Mouse (Mus musculus) gastrocnemius, adult 18-20 months (tissue): Measurements from ENCODE around the gene Gm5142. TPM values are rescaled to one million over a fixed set of nuclear protein-coding genes. Genes with fewer than 3 reads are reported as not detected.

Experiments used
- DNase-seq: peaks from one replicate; pipeline ENCODE4 v3.0.0; 2021; ENCODE audit warnings: low spot score
- long read RNA-seq, 2 experiments: library from polyadenylated mRNA; stranded (forward); transcript quantifications; one replicate each; pipeline ENCODE4 v2.0.0; 2021
- total RNA-seq, 2 experiments: library from RNA; stranded (reverse); gene quantifications; 2 replicates each; pipeline ENCODE4 v1.2.3; 2021

The Gm5142 gene
- not detected for total RNA-seq
- long read RNA-seq, experiment 1, result 0 reads
- long read RNA-seq, experiment 2, result 0 reads

GRCm38 (mm10) chr14:59178649-59179048 is at the start of gene Gm5142:
Gene Gm5142, minus strand, starts transcription at chr14:59178749.
- no peak for DNase-seq

- DNase-seq, result no peak
These were observed 47.7 kb upstream of the Gm5142 start for GRCm38 (mm10) chr14:59226240-59226639.

- no peak for DNase-seq
These were observed 40.7 kb upstream of the Gm5142 start for GRCm38 (mm10) chr14:59219241-59219640.

GRCm38 (mm10) chr14:59209816-59210215 is 31.3 kb upstream of the Gm5142 start:
- DNase-seq, result no peak

- DNase-seq, result no peak
These were observed 30.5 kb upstream of the Gm5142 start for GRCm38 (mm10) chr14:59209003-59209402.

GRCm38 (mm10) chr14:59205976-59206583 is 27.5 kb upstream of the Gm5142 start:
- no peak for DNase-seq

- no peak for DNase-seq
These were observed 26.9 kb upstream of the Gm5142 start for GRCm38 (mm10) chr14:59205461-59205860.

- no peak for DNase-seq
These were observed 23.2 kb upstream of the Gm5142 start for GRCm38 (mm10) chr14:59201604-59202215.

- peak; percentile 92 for DNase-seq
These were observed 22.4 kb upstream of the Gm5142 start, which contains the start of gene Rcbtb1 for GRCm38 (mm10) chr14:59200711-59201603. Gene Rcbtb1, plus strand, starts transcription at chr14:59201209.

- DNase-seq, result no peak
These were observed 7.6 kb upstream of the Gm5142 start for GRCm38 (mm10) chr14:59186121-59186520.

- DNase-seq, result no peak
These were observed 7.0 kb upstream of the Gm5142 start for GRCm38 (mm10) chr14:59185514-59185913.

GRCm38 (mm10) chr14:59182732-59183131 is 4.2 kb upstream of the Gm5142 start:
- no peak for DNase-seq

- no peak for DNase-seq
These were observed 21.4 kb downstream of the Gm5142 start for GRCm38 (mm10) chr14:59157016-59157698.

GRCm38 (mm10) chr14:59155589-59155988 is 23.0 kb downstream of the Gm5142 start:
- no peak for DNase-seq

GRCm38 (mm10) chr14:59142793-59143192 is 35.8 kb downstream of the Gm5142 start, which contains the start of gene 1700129C05Rik:
Gene 1700129C05Rik, minus strand, starts transcription at chr14:59142893.
- DNase-seq, result no peak

GRCm38 (mm10) chr14:59114281-59114680 is 64.3 kb downstream of the Gm5142 start:
- DNase-seq, result no peak

Other genes with a start within 250 kb of the Gm5142 start
- gene 1700129C05Rik, start 35.9 kb downstream of the Gm5142 start, total RNA-seq, result not detected
- gene Rcbtb1, start 22.5 kb upstream of the Gm5142 start, total RNA-seq, result 10 to 100 TPM; 11.2 to 11.6 TPM
- not detected for gene Gm6904, start 81.5 kb upstream of the Gm5142 start, total RNA-seq
- gene Phf11a, start 118.8 kb upstream of the Gm5142 start, total RNA-seq, result under 1 TPM; 0.16 to 0.24 TPM
- gene Phf11b, start 162.6 kb upstream of the Gm5142 start, total RNA-seq, result not detected
- 1 to 10 TPM in 1 of 2 experiments, under 1 TPM in 1; 0.91 to 1.3 TPM for gene Phf11d, start 186.7 kb upstream of the Gm5142 start, total RNA-seq
- gene Phf11c, start 216.6 kb upstream of the Gm5142 start, total RNA-seq, result under 1 TPM; 0.25 to 0.45 TPM